Mouse (Mus musculus): Measurements from ENCODE around the gene Adar.

- TF ChIP-seq CTCF (IDR thresholded peaks at IDR 0.05): no peak
- no peak for TF ChIP-seq EP300 (IDR thresholded peaks at IDR 0.05)
These were observed 37.5 kb downstream of the Adar start for GRCm38 (mm10) chr3:89752307-89752706.

All from lung, postnatal 0 days (tissue).